Comparison of ENCODE assay signal across 7 mouse cellular contexts in genomic region chr15:76987137-76987536, GRCm38 (mm10). TPM values are rescaled to one million over a fixed set of nuclear protein-coding genes. Genes with fewer than 3 reads are reported as not detected.
DNase-seq lines count a peak whose midpoint lies in the region; ATAC-seq and TF ChIP-seq lines count a peak whose summit lies in the region.

No protein-coding gene starts in this region.

- no peaks in the 10 kb centered on the region for H3K36me3 ChIP-seq in forebrain, embryonic 11.5 days (ENCODE audit: control insufficient read depth, insufficient read depth, low read length)
- H3K36me3 ChIP-seq in limb, embryonic 11.5 days (ENCODE audit: control insufficient read depth, insufficient read depth, low read length): no peaks in the 10 kb centered on the region
- no peaks in the 10 kb centered on the region for H3K36me3 ChIP-seq in small intestine, adult 2 months (ENCODE audit: control insufficient read depth, insufficient read depth, low read length)

- H3K4me2 ChIP-seq in forebrain, embryonic 11.5 days (ENCODE audit: low read depth, low read length, severe bottlenecking): peak overlapping the region; percentile 58
- H3K4me2 ChIP-seq in limb, embryonic 11.5 days (ENCODE audit: low read depth, severe bottlenecking): peak overlapping the region; percentile 50

- WGBS in lung, adult 2 months: 18% methylated on average over 11 of the region's 11 CpGs
- 17% methylated on average over 11 of the region's 11 CpGs for WGBS in forebrain, embryonic 11.5 days
- 15% methylated on average over 11 of the region's 11 CpGs for WGBS in limb, embryonic 11.5 days
- WGBS in small intestine, adult 2 months: 16% methylated on average over 11 of the region's 11 CpGs

- TF ChIP-seq CTCF in lung, adult 2 months (IDR thresholded peaks at IDR 0.05; ENCODE audit: insufficient read depth, low read length): no peak
- no peak for TF ChIP-seq CTCF in small intestine, adult 2 months (IDR thresholded peaks at IDR 0.05; ENCODE audit: extremely low read depth, insufficient read length, insufficient replicate concordance, low read depth, low read length)

- no peak overlapping the region; the same call in 1 of the 2 replicates for H3K9ac ChIP-seq in forebrain, embryonic 11.5 days (ENCODE audit: low read length)
- peak overlapping the region; percentile 35; the same call in 1 of the 2 replicates for H3K9ac ChIP-seq in limb, embryonic 11.5 days (ENCODE audit: low read length)

- DNase-seq in lung, adult 2 months: no peak
- no peak for DNase-seq in lung, postnatal 4 days
- DNase-seq in forebrain, embryonic 11.5 days (ENCODE audit: low spot score): no peak
- DNase-seq in limb, embryonic 11.5 days (ENCODE audit: low spot score): no peak
- DNase-seq in cerebellum, postnatal 10 days: no peak
- no peak for DNase-seq in thymus, adult 18-20 months

- no peak overlapping the region for H3K27ac ChIP-seq in forebrain, embryonic 11.5 days (ENCODE audit: low read depth, low read length)
- H3K27ac ChIP-seq in limb, embryonic 11.5 days (replicated peaks; ENCODE audit: low read depth, low read length): no peak overlapping the region
- H3K27ac ChIP-seq in small intestine, adult 2 months (ENCODE audit: insufficient read depth, low read depth, low read length): no peak overlapping the region

- H3K4me1 ChIP-seq in lung, adult 2 months (ENCODE audit: control insufficient read depth, insufficient read depth, low read length): no peaks in the 10 kb centered on the region
- H3K4me1 ChIP-seq in forebrain, embryonic 11.5 days (replicated peaks; ENCODE audit: control insufficient read depth, insufficient read depth, low read length): peaks cover 4% of the 10 kb centered on the region; the same call in 1 of the 2 replicates
- 0 out of 2 replicates have a peak, but pooled peaks cover 3% of the 10 kb centered on the region for H3K4me1 ChIP-seq in limb, embryonic 11.5 days (ENCODE audit: control insufficient read depth, insufficient read depth, low read length)
- no peaks in the 10 kb centered on the region; the same call in 1 of the 2 replicates for H3K4me1 ChIP-seq in small intestine, adult 2 months (ENCODE audit: control insufficient read depth, insufficient read depth, insufficient read length, low read length)

- TF ChIP-seq POLR2A in lung, adult 2 months (IDR thresholded peaks at IDR 0.05; ENCODE audit: borderline replicate concordance, extremely low read depth, low read depth, low read length): no peak
- no peak for TF ChIP-seq POLR2A in small intestine, adult 2 months (IDR thresholded peaks at IDR 0.05; ENCODE audit: low read depth, low read length)

- peaks cover 3% of the 10 kb centered on the region; the same call in 1 of the 2 replicates for H3K27me3 ChIP-seq in forebrain, embryonic 11.5 days (ENCODE audit: control insufficient read depth, insufficient read depth, low read length)
- H3K27me3 ChIP-seq in limb, embryonic 11.5 days (ENCODE audit: control insufficient read depth, insufficient read depth, low read length): no peaks in the 10 kb centered on the region; the same call in 1 of the 2 replicates
- H3K27me3 ChIP-seq in small intestine, adult 2 months (ENCODE audit: control insufficient read depth, insufficient read depth, low read length): no peaks in the 10 kb centered on the region; the same call in 1 of the 2 replicates

- H3K9me3 ChIP-seq in forebrain, embryonic 11.5 days (ENCODE audit: control insufficient read depth, low read length): no peaks in the 10 kb centered on the region
- H3K9me3 ChIP-seq in limb, embryonic 11.5 days (ENCODE audit: control insufficient read depth, low read length): no peaks in the 10 kb centered on the region

- peak overlapping the region; percentile 60 for H3K4me3 ChIP-seq in lung, adult 2 months (replicated peaks; ENCODE audit: extremely low read depth, low read depth, low read length)
- peak overlapping the region; percentile 31 for H3K4me3 ChIP-seq in forebrain, embryonic 11.5 days (ENCODE audit: low read depth, low read length)
- peak overlapping the region; percentile 25; the same call in 1 of the 2 replicates for H3K4me3 ChIP-seq in limb, embryonic 11.5 days (ENCODE audit: low read depth, low read length)
- peak overlapping the region; percentile 67 for H3K4me3 ChIP-seq in small intestine, adult 2 months (ENCODE audit: low read depth, low read length)

- ATAC-seq in forebrain, embryonic 11.5 days (replicated peaks; ENCODE audit: low FRiP score): no peak
- no peak for ATAC-seq in limb, embryonic 11.5 days (ENCODE audit: insufficient number of reproducible peaks, low FRiP score, low TSS enrichment, low read depth)

RNA-seq across cellular contexts. Expression of gene 1110038F14Rik, which starts 38.8 kb away (rescaled TPM):
- 21.8 and 21.9 TPM in 2 replicates for polyA plus RNA-seq in lung, adult 2 months (2012; rRNA removed)
- polyA plus RNA-seq in forebrain, embryonic 11.5 days (2014; fragmentation: Nextera tagmentation; extraction: Ambion mirVana): 67.7 and 69.9 TPM in 2 replicates
- polyA plus RNA-seq in limb, embryonic 11.5 days (2014; fragmentation: Nextera tagmentation; extraction: Ambion mirVana): 88.3 and 88.8 TPM in 2 replicates
- 4.5 and 5.2 TPM in 2 replicates for polyA plus RNA-seq in small intestine, adult 2 months (2012; rRNA removed)

RNA-seq across cellular contexts. Expression of gene Apol6, which starts 57.4 kb away (rescaled TPM):
- 5.3 and 7.5 TPM in 2 replicates for polyA plus RNA-seq in lung, adult 2 months (2012; rRNA removed)
- not detected in 2 replicates for polyA plus RNA-seq in forebrain, embryonic 11.5 days (2014; fragmentation: Nextera tagmentation; extraction: Ambion mirVana)
- not detected in 2 replicates for polyA plus RNA-seq in limb, embryonic 11.5 days (2014; fragmentation: Nextera tagmentation; extraction: Ambion mirVana)
- 0.39 and 0.53 TPM in 2 replicates for polyA plus RNA-seq in small intestine, adult 2 months (2012; rRNA removed)
